Mouse (Mus musculus): Measurements from ENCODE around the gene Zfp61.
A peak's percentile ranks its signal among the peaks of the same experiment; 100 is the strongest.

Zfp61 gene

DNA sequence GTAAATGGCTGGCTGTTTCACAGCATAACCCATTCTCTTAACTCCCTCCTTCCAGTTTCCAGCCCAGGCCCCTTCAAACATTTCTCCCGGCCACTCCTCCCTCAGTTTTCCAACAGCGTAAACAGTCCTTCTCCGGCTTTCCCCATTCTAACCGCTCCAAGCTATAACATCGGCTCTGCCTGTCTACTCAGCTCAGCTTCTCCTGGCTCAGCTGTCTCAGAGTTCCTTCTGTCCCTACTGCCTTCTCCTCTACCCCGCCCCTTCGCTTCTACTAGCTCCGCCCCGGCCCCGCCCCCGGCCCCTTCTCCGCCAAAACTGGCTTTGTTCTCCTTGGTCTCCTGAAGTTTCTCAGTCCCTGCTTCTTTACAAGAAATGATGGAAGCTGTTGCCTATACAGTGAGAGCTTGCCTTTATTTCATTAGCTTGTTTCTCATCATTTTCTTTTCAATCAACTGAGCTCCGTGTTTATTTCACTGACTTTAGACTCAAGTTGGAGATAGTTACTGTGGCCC, at the start of gene Zfp61:
Zfp61 (minus strand) TSS at position 462 of the 512 bp plus-strand sequence.
- DNase-seq = peak; percentile 57 to 66

GRCm38 (mm10) chr7:24348896-24349295, 47.9 kb upstream of the Zfp61 start, which contains the start of gene Lypd5:
Gene Lypd5, plus strand, starts transcription at chr7:24349196.
- no peak for DNase-seq

GRCm38 (mm10) chr7:24346444-24346843, 45.4 kb upstream of the Zfp61 start:
- DNase-seq = no peak

- DNase-seq = no peak
These were observed 42.8 kb upstream of the Zfp61 start for GRCm38 (mm10) chr7:24343701-24344272.

- DNase-seq = no peak
These were observed 37.2 kb upstream of the Zfp61 start for GRCm38 (mm10) chr7:24338241-24338640.

DNA sequence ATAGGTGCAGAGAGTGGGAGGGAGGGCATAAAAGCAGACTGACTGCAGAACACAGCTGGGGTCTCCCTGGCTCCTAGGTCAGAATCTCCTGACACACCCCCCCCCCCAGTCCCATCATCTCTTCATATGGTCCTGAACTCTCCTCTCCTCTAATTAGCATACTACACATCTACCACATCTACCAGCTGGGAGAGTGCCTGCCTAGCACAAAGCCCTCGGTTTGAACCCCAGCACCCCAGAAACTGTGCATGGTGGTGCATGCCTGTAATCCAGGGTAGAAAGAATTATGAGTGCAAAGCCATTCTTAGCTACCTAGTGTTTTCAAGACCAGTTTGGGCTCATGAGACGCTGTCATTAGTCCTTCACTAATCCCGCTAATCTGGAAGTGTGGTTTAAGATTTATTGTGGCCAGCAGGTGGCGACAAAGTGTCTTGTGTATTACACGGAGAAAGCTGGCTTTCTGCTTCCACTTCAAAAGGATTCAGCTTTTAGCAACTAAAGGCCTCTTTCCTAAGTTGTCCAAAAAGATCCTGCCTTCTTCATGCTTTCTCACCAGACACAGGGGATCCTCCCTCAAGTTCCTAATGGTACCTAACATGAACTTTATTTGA, 34.8 kb upstream of the Zfp61 start:
- peak; percentile 73 to 91 for DNase-seq

DNA sequence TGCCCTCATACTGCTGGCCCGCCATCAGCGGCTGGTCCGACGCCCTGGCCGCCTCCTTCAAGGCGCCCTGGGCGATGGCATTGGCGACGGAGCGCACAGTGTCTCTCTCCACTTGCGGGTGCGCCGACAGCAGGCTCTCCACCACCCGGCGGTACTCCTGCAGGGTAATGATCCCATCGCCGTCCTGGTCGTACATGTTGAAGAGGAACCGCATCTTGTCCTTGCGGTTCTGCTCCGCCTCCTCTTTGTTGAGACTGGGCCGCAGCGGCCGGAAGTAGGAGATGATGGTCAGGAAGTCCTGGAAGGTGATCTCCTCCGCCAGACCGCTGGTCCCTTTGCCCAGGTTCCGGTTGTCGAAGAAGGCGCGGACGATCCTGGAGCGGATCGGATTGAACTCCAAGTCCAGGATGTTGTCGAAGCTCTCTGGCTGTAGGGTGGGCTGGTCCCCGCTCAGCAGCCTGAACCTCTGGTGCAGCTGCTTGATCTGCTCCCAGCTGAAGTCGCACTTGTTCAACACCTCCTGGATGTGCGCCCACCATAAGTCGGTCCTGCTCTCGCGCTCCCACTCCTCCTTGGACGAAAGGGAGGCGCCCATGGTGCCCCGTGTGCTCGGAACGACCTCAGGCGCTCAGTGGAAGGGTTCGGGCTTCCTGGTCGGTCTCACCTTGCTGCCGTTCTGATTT, 32.4 kb upstream of the Zfp61 start, which contains the start of gene Tescl:
Tescl (minus strand) TSS at position 633 of the 683 bp plus-strand sequence.
- DNase-seq = peak; percentile 6 to 43

GRCm38 (mm10) chr7:24327281-24327975, 26.4 kb upstream of the Zfp61 start:
- no peak for DNase-seq

DNA sequence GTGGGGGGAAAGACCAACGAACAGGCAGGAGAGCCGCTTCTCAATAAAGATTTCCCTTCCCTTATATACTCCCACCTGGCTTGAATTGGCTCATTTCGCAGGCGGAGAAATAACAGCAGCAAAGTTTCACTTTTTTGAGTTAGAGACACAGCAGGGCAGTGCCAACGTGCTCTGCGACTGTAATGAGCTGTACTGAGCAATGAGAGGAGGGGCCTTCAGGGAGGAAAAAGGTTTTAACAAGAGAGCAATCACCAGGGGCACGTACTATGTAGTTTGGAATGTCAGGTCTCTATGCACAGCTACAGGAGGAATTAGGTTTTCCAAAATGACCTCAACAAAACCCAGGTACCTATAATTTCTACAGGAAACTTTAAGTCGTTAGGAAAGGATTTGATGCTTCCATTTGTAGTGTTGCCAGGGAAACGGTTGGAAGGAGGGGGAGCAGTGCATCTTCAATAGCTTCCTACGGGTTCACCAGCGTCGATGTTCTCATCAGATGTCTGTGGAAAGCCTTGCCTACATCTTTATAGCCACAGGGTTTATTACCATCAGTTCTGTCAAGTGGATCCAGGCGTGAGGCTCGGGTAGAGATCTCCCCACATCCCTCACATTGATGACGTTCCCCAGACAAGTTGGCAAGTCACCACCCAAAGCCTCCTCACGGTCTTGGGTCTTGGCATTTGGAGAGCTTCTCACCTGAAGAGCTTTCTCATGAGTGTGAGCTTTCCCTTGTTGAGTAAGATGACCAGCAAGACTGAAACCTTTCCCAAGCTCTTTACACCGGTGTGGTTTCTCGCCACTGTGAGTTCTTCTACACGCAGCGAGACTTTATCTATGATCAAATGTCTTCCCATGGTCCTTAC, 25.5 kb upstream of the Zfp61 start:
- no peak for DNase-seq

DNA sequence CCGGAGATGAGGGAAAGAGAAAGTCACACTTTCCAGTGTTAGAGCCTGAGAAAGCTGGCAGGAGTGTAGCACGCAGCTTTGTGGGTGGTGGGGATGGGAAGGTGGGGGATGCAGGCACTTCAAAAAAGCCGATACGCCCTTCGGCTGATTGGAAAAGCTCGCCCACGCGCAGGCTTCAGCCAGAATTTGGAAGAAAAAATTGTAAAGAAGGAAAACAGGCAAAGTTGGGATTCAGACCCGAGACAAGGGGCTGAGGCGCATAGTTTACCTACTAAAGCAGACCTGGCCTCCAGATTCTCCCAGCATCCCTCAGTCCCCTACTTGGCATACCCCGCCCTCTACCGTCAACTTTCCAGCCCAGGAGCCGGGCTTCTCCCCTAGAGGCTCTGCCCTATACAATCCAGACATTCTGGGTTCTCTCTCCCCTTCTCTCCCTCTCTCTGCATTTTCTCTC, 24.7 kb upstream of the Zfp61 start:
- DNase-seq = no peak

DNA sequence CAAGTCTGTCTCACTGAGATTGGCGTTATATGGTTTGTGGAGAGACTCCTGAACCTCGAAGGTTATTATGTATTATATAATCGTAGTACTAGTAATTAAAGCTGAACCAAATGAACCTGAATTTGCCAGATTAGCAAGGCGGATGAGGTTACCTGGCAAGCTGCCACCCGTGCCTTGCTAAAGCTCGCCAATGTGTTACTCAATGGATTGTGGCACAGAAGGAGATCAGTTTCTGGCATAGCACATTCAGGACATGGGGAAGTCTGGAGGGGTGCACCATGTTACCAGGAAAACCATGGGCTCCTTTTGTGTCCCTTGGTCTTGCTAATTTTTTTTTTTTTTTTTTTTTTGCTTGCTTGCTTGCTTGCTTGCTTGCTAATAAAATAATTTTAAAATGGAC, 24.2 kb upstream of the Zfp61 start:
- DNase-seq = peak in 1 of 2 experiments; percentile 23

DNA sequence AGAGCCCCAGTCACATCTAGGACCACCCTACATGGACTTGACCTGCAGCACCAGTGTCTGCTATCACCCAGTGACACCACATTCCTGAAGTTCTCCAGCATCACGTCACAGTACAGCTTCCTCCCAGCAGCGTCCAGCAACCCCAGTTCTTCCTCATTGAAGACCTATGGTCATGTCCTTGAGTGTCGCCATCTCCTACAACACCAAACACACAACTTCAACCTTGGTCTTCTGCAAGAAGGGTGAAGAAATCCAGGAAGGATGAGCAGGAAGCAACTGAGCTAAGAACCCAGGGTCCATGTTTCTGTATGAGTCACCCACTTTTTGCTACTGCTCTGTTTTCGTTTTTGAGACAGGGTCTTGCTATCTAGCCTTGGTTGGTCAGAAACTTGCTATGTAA, 21.6 kb upstream of the Zfp61 start:
- no peak for DNase-seq

DNA sequence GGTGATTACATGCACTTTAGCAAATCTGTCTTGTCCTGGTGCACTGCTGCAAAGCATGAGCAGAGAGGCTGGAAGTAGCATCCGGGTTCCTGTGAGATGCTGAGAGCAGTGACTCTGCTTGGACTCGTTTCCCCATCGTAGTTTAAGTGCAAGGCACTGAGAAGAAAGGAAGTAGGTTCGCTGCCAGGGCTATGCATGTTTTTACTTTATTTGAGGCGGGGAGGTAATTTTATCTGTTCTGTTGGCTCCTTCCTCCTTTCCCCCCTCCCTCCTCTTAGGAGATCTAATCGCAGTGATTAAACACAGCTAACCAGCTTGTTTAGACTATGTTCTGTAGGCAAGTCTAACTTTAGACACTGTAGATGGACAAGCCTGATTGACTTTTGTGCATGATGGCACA, 17.9 kb upstream of the Zfp61 start:
- no peak for DNase-seq

DNA sequence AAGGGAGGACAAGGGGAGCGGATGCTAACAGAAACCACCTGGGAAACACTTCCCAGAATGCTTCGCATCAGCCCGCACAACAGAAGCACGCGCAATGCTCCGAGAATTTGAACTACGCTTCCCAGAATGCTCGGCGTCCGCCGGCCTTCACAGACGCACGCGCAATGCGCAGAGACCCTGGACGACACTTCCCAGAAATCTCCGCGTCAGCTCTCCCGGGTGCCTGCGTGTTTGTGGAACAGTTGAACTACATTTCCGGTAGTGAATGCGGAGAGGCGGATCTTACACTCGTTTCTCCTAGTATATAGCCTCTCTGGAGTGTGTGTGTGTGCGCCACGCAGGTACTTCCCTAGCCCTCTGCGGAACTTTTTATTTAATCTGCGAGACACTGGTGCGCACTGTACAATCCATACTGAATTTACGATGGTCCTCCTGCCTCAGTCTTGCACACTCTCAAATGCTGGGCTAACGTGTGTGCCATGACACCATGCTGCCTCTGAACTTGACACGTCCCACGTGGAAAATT, 15.6 kb upstream of the Zfp61 start, which contains the start of gene Zfp94:
Zfp94 (minus strand) TSS at position 100 of the 526 bp plus-strand sequence.
- peak; percentile 96 to 98 for DNase-seq

GRCm38 (mm10) chr7:24315726-24316566, 14.9 kb upstream of the Zfp61 start:
- peak; percentile 46 to 64 for DNase-seq

- DNase-seq = peak in 1 of 2 experiments; percentile 47
These were observed 1.1 kb downstream of the Zfp61 start for GRCm38 (mm10) chr7:24299823-24300481.

DNA sequence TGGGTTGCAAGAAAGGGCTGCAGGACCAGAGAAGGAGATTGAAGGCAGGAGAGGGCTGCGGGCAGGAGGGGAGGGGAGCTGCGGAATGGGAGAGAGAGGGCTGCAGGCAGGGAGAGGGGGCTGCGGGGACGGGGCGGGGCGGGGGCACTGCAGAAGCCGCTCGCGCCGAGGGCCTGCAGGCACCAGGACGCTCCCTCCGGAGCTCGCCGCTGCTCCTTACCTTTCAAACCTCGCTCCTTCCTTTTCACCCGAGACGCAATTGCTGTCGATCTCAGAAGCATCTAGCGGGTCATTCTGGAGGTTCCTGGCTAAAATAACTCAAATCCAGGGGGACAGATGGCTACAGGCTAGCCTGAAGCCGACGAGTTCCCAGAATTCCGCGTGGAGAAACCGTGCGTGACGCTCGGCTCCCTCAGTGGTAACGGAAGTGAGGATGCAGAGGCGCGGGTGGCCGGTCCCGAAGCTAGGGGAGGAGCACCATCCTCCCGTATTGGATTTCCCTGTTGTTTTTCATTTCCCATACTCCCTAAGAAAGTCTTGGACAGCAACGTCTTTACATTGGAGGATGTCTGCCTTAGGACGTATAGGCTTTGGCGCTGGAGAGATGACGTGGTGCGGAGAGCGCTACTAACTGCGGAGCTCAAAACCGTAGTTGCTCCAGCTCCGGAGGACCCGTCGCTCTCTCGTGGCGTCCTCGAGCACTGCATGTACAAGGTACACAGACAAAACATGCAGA, 1.9 kb downstream of the Zfp61 start:
- DNase-seq = peak; percentile 73 to 87

DNA sequence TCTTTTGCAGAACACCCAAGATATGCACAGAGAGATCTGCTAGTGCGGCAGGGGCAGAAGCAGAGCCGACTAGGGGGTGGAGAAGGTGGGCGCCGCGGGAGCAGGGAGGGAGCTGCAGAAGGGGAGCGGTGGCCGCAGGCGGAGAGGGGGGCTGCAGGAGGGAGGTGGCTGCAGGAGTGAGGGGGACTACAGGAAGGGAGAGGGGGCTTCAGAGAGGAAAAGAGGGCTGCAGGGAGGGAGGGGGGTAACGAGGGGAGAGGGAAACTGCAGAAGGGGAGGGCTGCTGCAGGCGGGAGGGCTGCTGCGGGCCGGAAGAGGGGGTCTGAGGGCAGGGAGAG, 2.4 kb downstream of the Zfp61 start:
- DNase-seq = no peak

GRCm38 (mm10) chr7:24297361-24298095, 3.5 kb downstream of the Zfp61 start:
- DNase-seq = no peak
